Mouse (Mus musculus) adrenal gland, adult 8-10 months (tissue): ENCODE results near the gene Pdxk. TPM values are rescaled to one million over a fixed set of nuclear protein-coding genes. Genes with fewer than 3 reads are reported as not detected.
"Not testable (repeated sequence)": the region's sequence is repeated elsewhere in the genome, so short reads cannot be mapped to it uniquely, and the experiment has no call there.

Experiments
- DNase-seq: peaks from one replicate; pipeline ENCODE4 v3.0.0; 2022
- microRNA-seq, 2 experiments: library from miRNA; unstranded; fragments of <30 nt; microRNA quantifications; one replicate each; pipeline ENCODE4 v1.2.0; 2022
- total RNA-seq, 4 experiments: library from RNA; stranded (reverse); gene quantifications; 2 replicates each; pipeline ENCODE4 v1.2.4; 2022

Pdxk gene
- total RNA-seq, 4 experiments from 2014 or later: 31.7 to 46.1 (median 42.1) TPM

DNA sequence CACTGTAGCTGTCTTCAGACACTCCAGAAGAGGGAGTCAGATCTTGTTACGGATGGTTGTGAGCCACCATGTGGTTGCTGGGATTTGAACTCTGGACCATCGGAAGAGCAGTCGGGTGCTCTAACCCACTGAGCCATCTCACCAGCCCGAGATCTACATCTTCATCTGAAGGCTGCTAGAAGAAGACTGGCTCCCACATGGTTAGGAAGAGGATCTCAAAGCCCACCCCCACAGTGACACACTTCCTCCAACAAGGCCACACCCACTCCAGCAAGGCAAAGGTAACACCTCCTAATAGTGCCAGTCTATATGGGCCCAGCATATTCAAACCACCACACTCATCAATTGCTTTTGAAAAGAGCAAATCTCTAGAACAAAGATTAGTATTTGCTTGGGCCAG, 49.8 kb downstream of the Pdxk start:
- DNase-seq: not testable (repeated sequence)

DNA sequence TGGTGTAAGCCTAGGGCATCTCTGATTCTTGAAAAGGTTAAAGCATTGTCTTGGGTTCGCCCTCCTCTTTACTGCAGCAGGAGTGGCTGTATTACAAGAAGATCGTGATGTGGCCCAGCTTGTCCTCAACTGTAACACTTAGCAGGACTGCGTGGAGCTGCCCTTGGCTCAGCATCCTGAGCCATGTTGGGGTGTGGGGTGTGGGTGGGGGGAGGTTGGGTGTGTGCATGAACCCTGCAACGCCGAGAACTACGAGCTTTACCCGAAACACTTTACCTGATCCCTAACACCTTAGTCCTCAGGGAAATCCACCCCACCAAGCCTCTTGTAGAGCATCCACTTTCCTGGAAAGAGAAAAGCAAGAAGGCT, 51.6 kb downstream of the Pdxk start:
- no peak for DNase-seq

DNA sequence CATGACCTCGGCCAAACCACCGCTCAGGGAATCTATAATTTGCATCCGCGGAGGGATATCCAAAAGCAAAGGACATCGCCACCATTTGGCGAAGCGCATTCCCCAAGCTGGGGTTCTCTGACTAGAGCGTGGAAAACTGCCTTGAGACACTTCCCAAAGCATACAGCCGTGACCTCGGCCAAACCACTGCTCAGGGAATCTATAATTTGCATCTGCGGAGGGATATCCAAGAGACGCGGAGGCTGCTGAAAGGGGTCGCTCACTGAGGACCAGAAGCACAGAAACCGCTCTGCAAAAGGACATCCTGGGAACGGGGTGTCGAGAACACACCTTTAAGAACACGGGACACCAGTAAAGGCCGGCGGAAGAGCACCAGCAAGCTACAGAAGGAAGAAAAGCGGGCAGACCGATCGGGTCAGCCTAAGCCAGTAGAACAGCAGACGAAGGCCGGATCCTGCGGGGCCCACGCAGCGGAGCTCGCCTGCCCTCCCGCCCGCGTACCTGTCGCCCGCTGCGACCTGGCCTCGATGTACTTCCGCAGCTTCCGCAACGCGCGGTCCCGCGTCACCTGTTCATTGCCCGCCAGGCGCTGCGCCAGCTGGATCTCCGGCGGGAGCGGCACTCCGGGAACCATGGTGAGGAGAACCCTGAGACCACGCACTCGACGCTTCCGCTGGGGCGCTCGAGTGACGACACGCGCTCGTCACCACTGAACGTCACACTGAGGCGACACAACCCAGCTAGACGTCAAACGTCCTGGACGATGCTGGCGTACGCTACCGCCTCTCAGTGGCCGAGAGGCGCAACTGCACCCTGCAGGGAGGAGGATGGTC, 52.2 kb downstream of the Pdxk start, which contains the start of gene Rrp1:
Gene Rrp1, minus strand, starts transcription at position 725 of the 833 bp plus-strand sequence.
- peak; percentile 92 for DNase-seq

DNA sequence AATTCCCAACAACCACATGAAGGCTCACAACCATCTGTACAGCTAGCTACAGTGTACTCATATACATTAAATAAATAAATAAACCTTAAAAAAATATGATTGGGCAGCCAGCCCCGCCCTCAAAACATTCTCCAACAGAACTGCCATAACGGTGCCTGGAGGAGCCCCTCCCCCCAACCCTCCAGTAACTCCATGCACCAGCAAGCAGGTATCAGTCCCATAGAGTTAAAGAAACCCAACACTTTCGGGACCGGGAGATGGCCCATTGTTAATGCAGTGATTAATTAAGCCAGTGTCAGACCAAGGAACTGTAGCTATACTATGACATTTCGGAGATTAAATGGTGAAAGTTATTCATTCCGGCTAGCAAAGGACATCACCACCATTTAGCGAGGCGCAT, 52.9 kb downstream of the Pdxk start:
- DNase-seq: no peak

DNA sequence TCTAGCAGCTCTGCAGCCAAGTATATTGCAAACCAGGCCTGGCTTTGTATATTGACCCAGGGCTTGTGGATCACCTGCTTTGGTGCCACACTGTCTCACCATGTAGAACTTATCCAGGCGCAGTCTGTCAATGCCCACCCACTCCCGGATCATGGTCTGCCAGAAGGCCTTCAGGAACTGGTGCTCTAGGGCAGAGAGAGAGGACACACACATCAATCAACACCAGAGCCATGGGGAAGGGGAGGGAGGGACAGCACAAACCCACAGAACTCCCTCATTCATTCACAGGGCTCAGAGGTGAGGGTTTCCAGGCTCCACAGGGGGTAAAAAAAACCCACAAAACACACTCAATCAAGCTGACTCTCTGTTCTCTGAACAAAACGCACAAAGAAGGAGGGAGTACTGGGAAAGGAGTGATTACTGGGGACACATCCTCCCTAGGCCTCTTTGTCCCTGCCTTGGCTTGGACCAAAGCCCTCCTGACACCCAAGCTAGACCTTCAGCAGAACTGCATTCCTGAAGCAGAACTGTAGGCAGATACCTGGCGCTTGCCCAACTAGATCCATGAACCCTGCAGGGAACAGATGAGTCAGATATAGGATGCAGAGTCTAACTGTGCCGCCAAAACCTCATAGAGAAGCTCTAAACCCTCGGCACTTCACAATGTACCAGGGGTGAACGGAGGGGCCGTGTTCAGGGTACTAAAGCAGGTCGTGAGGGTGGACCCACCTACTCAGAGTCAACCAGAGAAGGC, 55.6 kb downstream of the Pdxk start:
- DNase-seq: peak; percentile 57

DNA sequence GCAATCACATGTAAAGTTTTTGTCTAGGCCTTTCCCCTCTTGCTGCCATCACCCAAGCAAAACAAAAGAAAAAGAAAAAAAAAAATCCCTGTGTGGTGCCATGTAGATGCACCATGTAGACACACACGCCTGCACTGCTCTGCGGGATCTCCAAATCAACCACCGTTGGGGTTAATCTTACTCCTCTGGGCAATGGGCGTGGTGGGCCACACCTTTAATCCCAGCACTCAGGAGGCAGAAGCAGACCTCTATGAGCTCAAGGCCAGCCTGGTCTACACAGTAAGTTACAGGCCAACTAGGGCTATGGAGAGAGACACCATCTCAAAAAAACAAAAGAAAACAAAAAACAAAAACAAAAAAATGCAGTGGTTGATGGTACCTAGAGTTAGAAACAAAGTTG, 57.6 kb downstream of the Pdxk start:
- DNase-seq: no peak

DNA sequence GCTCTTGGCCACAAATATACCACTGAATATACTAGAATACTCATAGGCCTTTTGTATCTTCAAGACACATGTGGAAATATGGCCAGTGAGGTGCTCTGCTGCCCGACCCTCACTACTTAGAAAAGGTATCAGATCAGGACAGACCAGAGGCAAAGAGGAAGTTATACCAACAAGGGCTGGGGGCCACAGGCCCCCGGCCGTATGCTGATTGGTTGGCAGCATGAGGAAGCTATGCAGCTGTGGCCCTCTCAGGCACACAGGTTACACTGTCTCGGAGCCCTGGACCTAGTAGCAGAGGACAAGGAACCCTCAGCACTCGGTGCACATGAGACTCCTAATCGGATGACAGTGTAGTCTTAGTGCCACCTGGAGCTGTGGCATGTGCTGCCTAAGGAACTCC, 58.6 kb downstream of the Pdxk start:
- no peak for DNase-seq

DNA sequence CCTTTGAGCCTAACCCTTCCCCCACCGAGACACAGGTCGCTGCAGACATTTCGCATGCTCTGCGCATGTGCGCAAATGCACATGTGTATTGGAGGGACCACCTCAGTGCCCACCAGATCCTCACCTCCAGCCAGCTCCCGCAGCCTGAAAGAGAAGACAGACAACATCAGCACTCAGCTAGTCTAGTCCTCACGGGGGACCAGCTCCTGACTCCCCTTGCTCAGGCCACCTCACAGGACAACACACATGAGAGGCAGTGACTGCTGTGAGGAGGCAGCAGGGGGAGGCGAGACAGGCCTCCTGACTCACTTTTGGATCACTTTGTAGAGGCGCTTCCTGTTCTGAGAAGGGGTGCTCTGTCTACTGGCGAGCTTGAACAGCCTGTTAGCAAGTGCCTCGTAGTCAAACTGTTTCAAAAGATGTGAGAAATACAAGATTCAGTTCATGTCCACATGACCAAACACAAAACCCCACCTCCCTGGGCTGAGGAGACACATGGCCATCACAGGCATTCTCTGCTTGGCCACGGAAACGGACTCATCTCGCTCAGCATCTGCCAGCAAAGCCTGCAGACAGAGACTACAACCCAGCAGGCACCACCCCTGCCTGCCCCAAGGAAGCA, 62.4 kb downstream of the Pdxk start:
- DNase-seq: no peak

DNA sequence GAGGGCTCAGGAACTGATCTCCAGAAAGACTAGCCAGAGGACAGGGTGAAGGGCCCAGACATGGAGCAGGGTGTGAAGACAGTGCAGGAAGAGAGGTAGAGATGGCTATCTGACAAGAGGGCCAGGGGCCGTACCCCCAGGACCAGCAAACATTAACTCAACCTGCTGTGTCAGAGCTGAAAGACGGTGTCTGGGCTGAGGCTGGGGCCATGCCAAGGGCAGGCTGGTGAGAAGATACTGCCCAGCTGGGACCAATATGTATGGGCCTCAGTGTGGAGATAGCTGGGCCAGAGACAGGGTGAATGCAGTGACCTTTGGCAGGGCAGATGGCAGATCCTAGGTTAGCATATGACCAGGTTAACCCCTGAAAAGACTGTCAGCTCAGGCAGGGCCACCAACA, 63.6 kb downstream of the Pdxk start:
- DNase-seq: no peak

DNA sequence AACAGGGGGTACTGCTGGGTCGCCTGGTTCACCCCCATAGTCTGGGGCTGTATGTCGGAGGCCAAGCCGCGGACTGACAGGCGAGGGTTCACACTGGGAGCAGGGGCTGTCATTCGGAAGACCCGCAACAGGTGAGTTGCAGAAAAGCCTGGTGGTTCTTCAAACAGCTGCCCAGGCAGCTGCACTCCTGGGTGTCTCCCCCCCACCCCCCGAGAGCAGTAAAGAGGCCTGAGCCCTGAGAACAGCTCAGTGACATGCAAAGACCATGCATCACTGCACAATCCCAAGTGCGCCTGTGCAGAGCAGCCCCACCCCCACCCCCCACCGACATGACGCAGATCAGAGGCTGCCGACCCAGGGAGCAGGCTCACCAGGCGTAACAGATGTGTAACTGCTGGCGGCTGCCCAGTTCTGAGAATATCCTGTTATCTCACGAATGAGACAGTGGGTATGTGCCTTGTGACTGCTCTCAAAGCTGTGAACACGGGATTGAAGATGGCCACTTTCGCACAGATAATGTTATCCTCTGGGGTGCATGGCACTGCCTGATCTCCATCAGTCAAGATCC, 65.6 kb downstream of the Pdxk start:
- DNase-seq: peak; percentile 64

DNA sequence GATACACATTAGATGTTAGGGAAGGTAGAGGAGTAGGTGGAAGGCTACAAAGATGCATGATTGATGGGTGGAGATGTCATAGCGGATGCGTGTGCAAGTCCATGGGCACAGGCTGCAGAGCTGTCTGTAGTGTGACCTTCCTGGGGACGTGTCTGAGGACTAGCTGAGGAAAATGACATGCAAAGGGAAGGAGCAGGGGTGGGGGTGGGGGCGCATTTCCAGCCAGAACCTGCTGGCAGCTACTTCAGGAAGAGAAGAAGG, 68.2 kb downstream of the Pdxk start:
- no peak for DNase-seq

DNA sequence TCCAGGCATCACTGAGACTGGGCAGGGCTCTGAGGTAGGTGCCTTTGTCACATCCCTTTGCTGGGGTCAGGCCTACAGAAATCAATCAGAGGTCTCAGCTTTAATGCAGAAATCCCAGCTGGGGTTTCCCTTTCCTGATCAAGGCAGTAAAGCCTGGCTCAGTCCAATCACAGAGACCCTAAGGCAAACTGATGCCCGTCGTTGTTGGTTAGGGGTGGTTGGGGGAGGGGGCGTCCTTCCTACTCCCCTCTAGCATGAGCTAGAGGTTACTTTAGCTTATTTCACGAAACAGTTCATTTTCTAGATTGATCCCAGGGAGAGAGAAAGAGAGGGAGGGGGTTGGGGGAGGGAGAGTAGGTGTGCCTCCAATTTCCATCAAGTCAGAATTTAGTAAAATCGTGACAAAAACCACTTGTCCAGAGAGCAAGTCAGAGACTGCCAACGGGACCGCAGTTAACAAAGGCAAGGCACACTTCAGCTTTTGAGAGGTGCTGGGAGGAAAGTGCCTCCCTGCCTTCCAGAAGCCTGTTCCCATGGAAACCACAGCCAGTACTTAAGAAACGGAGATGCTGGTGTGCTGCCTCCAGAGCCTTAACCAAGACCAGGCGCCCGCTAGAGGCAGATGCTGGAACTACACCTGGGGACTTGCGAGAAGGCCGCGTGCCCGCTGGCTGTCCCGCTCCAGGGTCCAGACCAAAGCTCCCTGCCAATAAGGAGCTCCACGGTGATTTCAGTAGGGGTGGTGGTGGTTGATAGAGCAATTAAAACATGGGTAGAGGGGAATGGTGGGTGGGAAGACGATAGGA, 68.8 kb downstream of the Pdxk start:
- peak; percentile 81 for DNase-seq

DNA sequence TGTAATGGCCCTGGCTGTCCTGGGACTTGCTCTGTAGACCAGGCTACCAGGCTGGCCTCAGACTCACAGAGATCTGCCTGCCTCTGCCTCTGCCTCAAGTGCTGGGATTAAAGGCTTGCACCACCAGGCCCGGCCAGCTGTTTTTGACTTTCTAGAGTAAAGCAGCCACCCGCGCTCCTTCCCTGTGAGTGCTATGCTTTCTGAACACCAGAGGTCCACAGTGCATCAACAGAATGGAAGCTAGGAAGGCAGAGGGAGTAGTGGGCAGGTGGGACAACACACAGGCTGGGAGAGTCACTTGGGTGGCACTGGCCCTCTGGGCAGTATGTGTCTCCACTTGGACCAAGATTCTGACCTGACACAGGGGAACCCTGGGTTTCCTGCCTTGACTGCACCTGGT, 69.4 kb downstream of the Pdxk start:
- DNase-seq: no peak

DNA sequence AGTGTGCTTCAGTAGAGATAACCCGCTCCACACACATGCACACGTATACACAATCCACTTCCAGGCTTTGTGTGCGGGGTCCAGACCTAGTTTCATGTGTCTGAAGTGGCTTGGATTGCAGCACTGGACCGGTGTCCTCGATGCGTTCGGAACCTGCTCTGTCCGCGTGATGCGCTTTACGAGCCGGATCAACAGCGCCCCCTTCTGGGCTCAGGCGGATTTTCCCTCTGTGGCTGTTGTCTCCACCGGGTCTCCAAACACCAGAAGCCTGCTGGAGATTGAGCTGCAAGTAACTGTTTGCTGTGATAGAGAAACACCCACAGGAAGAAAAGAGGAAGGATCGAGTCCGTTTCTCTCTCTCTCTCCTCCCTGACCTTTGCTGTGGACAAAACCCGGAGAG, 72.7 kb downstream of the Pdxk start:
- peak; percentile 74 for DNase-seq

DNA sequence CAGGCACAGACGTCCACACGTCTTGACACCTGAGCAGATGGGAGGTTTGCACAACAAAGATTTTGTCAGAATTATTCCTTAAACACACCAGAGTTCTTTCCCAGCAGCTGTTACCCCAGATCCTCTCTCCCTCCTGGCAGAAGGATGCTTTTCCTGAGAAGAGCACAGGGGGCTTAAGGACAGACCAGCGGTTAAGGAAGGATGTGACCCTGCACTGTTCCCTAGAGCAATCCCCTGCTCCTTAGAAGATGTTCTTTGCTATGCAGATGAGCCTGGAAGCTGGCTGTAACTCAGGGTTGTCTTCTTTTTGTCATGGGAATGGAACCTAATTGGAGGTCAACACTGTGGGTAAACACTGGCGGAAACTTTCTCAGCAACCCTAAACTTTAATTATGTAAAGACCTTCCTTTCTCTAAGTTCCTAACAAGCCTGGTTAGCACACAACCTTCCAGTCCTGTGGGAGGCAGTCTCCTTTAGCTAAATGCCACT, 73.7 kb downstream of the Pdxk start:
- DNase-seq: no peak

DNA sequence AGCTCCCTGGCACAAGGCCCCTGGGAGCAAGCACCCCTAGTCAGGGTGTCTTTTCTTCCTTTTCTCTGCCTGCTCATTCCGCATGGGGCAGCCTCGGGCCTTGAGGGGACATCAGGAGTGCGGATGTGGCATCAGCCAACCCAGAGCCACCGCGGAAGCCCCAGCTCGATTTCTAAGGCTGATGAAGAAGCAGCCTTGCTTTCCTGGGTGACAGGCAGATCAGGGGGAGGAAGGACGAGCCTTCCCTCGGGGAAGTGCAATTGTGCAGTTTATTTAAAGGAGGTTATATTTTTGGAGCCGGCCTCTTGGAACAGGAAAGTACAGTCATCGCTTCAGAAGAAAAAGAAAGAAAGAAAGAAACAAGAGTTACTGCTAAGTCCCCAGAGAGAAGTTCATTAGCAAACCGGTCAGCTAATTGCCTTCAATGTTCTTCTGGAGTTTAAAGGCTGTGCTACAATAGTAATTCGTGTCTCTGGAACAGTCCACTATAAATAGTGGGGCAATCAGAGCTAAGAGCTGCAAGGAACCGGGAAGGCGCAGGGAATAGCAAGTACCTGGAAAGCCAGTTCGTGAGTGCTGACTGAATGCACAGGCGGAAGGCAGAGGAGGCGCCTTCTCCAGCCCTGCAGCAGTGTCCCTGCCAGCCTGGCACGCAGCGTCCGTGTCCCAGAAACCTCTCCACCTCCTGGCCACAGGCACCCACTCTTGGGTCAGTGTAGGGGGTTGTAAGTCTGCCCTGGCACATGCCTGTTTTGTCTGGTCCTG, 76.4 kb downstream of the Pdxk start:
- no peak for DNase-seq

Small RNA genes within 50 kb of the gene (microRNA-seq; reads per million reads assigned to microRNA genes)
- gene Mir6410 (0 reads per million in 2 experiments), gene Mir6907 (0.35 to 0.67 reads per million in 2 experiments), gene Mir6908 (0 to 0.35 reads per million in 2 experiments)

Other genes with a start within 250 kb of the Pdxk start
- gene Trappc10, start 220.3 kb downstream of the Pdxk start, total RNA-seq: 10 to 100 TPM; 59.1 to 66.4 (median 60.2) TPM
- gene Agpat3, start 112.5 kb downstream of the Pdxk start, total RNA-seq: 100 to 1,000 TPM; 228 to 370 (median 267) TPM
- gene Rrp1, start 51.9 kb downstream of the Pdxk start, total RNA-seq: 100 to 1,000 TPM; 215 to 262 (median 251) TPM
- 100 to 1,000 TPM; 276 to 340 (median 329) TPM for gene Cstb, start 39.3 kb downstream of the Pdxk start, total RNA-seq
- not detected for gene Olfr1358, start 52.5 kb upstream of the Pdxk start, total RNA-seq
- gene Ilvbl, start 109.4 kb upstream of the Pdxk start, total RNA-seq: 10 to 100 TPM; 58.3 to 68.8 (median 61.9) TPM
- gene Syde1, start 127.0 kb upstream of the Pdxk start, total RNA-seq: 10 to 100 TPM; 33.9 to 74.0 (median 52.2) TPM
- gene Olfr1357, start 153.1 kb upstream of the Pdxk start, total RNA-seq: not detected